Mouse (Mus musculus) embryo, embryonic 9.5 days (tissue): ENCODE data around the gene Fam185a.
A peak's percentile ranks its signal among the peaks of the same experiment; 100 is the strongest.

Source experiments
- DNase-seq: peaks from one replicate; pipeline ENCODE4 v3.0.0-alpha.2; 2017; ENCODE audit errors: extremely low spot score

Gene Fam185a

DNA sequence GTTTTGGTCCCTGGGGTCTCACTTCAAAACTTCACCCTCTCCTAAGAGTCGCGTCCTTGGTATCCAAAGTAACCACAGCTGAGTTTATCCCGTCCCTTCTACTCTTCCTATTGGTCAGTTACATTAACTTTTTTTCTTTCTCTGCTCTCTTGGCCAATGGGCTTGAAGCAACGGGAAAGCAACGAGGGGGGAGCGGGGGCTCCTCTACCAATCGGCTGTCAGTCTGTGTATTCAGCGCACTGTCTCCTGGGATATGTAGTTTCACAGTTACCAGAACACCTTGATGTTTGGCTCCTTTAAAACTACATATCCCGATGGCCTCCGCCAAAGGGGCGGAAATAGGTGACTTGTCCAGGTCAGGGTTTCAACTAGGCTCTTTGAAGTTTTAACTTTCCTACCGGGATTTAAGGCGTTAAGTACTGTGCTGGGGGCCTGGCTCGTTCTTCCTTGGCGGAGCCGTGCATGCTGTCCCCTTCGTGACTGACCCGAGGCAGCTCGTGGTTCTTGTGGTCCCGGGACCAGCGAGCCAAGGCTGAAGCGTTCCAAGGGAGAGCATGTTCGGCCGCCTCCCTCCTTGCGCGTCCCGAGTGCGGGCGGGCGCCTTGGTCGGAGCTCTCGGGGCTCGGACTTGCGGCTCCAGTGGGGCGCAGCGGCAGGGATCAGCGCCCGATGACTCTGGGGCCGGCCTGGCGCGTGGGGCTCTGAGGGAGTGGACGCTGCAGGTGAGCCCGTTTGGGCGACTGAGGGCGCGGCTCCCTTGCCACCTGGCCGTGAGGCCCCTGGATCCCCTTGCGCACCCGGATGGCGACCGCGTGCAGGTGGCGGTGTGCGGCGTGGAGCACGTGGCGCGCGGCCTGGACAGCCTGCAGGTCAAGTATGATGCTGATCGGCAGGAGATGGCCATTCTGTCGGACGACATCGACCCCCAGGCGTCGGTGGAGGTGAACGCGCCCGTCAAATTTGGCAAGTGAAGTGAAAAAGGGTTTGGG is at the start of gene Fam185a, which contains the start of gene Ccdc146:
Gene Fam185a (plus strand): TSS at position 345 of the 989 bp plus-strand sequence.
Gene Ccdc146 (minus strand): TSS at position 64 of the 989 bp plus-strand sequence.
- peak; percentile 91 for DNase-seq

DNA sequence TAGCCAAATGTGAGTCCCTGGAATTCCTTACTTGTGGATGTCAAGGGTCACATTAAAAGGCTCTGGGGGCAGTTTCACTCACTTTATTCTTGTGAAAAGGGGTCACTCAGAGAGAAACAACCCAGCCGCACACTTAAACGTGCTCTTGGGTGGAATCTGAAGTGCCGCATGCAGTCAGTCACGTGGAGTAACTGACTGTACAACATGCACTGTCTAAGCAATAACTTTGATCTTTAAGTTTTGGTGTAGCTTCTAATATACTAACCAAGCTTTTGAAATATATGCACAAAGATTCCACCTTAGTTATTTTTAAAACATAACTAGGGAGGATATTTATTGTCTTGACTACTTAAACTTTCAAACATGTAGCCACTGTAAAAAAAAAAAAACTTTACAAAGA is 47.8 kb upstream of the Fam185a start:
- DNase-seq: no peak

DNA sequence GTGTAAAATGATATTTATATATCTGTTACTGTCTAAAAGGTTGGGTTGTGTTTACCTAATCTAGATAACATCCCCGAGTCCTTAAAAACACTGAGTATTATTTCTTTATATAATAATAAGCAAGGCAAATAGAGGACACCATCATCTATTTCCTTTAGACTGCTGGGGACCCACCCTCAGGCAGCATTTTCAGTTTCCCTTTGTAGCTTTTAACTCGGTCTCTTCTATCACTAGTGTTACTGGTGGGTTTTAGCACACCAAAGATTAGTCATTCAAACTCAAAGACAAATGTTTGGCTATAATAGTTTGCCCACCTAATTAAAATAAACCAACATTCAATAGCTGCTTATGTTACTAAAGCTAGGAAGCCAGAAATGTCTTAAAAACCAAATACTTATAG is 46.4 kb upstream of the Fam185a start:
- DNase-seq: no peak

DNA sequence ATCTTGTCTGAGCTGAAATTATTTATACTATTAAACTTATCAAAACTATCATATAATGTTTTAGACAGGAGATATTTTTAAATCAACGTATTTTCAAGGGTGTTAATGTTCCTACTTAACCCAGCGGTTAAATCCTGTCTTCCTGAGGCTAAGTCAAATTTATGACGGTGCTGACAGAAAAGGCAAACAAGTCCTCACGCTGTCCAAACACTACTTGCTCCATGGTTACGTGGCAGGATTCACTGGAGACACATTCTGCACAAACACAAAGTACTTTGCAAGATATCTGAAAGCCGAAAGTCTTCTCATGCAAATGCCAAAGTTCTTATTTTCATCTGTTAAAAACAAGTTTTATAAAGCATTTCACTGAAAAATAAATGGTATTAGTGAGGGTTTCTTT is 42.8 kb upstream of the Fam185a start:
- DNase-seq: no peak

DNA sequence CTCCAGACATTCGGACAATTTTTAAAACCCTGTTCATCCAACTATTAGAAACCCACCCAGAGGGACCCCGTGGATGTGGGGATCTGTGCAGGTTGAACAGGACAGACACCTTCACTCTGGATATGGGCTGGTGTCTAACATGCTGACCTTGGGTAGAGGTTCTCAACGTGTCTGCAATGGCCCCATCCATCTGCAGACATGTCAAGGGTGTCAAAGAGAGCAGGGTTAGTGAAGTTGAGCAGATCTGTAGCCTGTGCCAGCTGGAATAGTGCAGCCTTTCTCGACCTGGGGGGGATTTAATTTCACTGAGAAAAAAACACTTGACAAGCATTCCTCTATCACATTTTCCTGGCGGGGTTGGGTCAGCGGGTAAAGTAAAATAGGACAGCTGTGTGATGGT is 42.1 kb upstream of the Fam185a start:
- DNase-seq: no peak

DNA sequence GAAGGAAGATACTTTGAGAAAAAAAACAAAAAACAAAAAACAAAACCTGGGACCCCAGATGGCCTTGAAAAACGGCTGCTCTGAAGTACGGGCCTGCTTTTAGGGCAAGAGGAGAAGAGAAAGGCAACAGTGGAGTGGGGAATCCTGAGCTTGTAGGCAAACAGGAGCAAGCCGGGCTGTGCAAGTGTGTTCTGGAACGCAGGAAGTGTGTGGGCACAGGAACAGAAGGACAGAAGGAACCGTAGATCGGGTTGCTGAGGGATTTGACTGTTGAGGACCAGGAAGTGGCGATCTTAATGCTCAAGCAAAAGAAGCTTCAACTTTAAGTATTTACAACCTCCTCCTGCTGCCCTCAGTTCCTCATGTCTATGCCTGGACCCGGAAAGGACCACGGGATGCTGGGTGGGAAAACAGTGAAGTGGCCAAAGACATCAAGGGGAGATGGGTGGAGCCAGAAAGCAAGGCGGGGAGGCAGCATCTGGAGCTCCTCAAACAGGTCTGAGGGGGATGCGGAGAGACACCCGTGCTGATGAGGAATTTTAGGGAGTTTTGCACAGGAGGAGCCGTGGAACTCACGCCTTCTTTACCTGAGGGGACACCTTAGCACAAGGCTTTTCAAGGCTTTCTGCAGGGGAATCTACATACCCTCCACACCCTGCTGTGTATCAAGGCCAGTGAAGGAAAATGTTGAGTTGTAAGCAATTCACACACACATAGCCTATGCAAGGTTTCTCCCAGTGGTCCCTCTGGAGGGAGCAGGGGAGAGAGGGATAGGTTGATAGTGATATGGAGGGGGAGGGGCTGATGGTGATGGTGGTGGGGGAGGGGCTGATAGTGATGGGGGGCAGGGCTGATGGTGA is 41.1 kb upstream of the Fam185a start:
- no peak for DNase-seq

DNA sequence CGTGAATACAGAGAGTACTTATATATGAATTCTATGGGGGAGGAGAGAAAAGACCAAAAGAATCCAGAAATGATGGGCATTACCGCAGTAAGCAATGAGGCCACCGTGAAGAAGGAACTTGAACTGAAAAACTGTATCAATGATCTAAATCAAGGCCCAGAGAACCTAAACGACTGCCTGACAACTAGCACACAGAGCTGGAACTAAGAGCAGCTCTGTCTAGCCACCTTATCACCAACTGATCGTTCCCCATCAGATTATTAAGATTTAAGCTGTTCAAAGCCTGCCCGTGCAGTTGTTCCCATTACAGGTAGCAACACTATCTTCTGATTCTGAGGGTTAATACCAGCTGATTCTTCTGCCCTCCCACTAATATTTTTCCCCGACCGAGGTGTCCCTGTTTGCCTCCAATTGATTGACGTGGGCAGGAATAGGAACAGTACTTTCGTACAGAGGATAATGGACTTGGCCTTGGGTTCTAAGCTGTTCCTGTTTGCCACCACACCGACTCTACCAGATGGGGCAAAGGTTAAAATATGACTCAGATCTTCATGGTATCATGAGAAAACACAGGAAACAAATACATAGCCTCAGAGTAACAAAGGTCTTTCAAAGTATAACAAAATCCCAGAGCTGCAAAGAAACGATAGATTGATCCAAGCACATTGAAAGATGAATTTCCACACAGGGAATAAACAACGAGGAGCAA is 40.4 kb upstream of the Fam185a start:
- no peak for DNase-seq

DNA sequence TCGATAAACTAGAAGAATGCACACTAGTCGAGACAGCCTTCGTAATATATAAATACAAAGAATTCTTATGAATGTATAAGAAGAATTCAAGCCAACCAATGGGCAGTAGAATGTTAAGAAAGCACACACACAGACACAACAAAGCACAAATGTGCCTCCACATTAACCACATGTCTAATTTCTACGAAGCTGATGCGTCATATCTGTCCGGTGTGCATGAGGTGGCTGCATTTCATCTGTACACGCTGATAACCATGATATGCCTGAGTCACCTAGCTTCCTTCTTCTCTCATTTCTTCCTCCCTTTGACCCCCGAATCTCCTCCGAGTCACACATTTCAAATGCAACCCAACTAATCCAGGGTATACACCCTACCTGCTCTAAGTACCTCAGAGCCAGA is 39.8 kb upstream of the Fam185a start:
- no peak for DNase-seq

DNA sequence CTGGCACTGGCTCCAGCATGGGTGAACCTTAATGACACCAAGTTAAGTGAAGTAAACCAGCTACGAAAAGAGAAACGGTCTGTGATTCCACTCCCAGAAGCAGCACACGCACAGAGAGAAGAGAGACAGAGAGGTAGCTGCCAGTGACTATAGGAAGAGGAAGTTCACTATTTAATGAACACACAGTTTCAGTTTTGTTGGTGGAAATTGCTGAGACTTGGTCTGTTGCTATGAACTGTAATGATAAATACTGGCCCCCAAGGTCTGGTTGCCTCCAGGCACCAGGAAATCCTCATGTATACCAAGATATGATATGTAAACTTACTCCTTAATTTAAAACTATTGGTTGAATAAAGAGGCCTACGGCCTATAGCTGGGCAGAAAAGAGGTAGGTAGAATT is 38.3 kb upstream of the Fam185a start:
- DNase-seq: no peak

DNA sequence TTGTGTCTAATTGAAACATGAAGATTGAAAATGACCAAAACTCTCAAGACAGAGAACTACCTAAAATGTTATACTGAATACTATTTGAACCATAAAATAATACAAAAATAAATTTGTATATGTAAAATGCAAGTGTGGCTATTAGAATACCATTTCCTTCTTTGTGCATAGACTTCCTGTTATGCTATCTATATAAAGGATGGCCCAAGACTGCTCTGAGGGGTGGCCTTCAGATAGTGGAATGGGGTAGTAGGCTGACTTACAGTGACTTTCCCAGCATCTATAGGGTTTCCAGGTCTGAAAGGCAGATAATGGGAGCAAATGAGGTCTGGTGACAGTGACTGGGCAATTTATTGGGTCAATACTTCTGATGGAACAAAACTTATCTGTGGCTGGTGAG is 37.4 kb upstream of the Fam185a start:
- no peak for DNase-seq

DNA sequence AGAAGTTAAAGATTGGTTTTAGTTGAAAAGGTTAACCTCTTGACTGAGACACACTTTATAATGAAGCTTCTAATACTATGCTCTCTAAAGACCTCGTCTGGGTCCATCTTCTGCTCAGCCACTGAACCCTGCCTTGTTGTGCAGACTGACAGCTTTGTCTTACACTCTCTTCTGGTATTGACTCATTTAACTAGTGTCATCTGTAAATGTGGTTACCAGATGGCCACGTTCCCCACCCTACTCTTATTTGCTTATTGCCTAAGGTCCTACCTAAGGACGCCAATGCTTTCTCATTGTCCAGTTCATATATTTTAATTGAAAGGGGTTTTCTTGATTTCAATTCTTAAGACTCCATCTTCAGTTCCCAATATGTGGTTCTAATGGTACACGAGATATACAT is 35.9 kb upstream of the Fam185a start:
- no peak for DNase-seq

DNA sequence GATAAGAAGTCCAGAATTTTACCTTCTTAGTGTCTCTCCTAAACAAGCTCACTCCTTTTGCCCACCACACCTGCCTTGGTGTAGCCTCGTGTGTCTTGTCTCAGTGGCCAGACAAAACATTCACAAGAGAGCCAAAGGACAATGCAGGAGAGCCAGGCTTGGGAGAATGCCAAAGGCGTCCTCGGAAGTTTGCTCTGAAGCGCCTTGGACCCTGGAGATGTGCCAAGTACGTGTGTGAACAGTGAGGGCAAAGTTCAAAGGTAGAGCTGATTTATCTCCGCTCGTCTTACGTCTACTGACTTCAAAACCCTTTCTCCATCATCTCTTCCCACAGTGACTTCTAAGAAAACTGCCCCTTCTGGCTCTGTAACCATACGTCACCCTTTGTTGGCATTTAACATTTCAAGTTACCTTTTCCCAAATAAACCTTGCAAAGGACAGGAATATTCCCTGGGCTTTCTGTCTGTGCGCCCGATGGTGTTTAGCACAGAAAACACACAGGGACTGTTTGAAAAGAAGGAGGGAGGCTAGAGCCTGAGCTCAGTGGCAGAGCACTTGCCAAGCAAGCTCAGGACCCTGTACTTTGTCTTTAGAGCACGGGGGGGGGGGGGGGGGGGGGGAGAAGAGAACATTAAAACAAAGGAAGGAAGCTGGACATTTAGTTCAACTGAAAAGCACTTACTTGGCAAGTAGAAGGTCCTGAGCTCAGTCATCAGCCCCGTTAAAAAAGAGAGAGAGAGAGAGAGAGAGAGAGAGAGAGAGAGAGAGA is 33.0 kb upstream of the Fam185a start:
- no peak for DNase-seq

DNA sequence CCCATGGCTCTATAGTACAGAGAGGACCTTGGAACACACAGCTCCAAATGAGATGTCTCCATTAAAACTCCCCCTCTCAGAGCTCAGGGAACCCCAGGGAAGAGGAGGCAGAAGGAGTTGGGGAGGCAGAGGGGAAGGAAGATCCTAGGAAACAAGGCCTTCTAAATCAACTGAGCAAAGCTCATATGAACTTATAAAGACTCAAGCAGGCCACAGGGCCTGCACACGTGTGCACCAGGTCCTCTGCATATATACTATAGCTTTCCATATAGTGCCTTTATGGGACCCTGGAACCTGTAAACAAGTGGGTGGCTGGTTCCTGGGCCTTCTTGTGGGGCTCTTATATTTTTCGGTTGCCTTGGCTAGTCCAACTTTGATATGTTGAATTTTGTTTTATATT is 30.2 kb upstream of the Fam185a start:
- DNase-seq: no peak

DNA sequence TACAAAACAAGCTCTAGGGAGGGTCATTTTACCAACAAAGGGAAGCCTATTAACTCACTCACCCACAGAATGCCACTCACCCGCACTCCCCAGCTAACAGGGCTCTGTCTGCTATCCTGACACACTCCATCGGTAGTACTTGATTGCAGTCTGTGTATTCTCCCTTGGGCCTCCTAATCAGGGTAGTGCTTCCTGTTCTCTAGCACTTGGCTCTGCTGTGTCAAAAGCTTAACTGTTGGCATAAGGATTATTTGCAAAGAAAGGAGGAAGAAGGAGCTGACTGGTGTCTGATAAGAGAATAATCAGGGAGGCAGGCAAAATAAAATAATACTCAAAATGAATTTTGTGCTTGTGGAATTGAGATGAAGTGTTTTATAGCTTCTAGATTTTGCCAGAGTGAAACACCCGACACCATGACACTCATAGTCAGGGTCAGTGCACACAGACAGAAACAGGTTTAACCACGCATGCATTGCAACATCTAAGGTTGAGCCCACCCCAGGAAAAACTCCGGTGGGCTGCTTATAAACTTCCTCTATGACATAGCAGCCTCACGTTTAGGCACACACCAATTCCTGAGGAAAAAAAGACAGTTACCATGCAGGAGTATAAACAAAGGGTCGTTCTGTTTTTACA is 29.4 kb upstream of the Fam185a start:
- DNase-seq: no peak

DNA sequence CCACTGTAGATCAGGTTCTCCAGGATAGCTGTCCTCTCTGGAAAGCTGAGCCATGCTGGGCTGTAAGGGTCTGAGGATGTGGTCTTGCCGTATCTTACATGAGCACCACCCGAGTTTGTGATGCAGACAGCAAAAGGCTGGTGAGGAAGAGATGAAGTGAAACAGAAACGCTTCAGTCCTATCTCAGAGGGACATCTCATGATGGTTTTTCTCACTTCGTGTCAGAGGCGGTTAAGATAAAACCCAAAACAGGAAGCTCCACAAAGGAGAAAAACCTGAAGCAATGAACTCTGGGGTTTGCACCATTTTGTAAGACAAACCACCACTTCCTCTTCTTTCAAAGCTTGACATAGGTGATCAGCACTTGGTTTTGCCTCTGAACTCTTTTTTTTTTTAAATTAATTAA is 13.5 kb upstream of the Fam185a start:
- no peak for DNase-seq

DNA sequence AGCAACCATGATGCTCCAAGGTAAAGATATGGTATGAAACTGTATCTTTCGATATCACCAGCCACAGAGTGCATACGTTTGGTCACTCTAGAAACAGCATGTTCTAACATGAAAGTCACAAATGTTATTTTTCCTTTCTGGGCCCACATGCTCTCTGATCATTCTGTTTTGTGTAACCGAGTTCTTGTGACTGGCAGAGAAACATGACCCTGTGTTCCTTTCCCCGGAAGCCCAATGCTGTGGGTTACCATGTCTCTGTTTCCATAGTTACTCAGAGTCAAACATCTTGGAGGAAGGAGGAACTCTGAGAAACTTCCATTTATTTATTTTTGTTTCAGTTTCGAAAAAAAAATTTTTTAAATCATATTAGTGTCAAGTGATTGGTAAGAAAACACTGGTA is 12.7 kb upstream of the Fam185a start:
- no peak for DNase-seq

DNA sequence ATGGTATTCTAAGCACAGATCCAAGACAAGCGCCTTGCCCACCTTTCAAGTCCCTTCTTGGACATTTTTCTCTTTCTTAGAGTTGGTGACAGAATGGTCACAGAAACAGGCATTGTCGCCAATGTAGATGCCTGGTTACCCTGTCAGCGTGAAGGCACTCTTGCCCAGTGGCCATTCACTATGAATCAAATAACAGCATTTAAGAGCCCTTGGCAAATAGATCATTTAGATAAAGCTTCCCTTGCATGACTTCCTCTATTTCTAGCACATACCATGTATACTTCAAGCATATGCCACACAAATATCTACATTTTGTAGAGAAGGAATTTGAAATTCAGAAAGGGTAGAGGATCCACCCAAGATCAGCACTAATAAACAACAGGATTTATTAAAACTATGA is 11.4 kb upstream of the Fam185a start:
- no peak for DNase-seq

DNA sequence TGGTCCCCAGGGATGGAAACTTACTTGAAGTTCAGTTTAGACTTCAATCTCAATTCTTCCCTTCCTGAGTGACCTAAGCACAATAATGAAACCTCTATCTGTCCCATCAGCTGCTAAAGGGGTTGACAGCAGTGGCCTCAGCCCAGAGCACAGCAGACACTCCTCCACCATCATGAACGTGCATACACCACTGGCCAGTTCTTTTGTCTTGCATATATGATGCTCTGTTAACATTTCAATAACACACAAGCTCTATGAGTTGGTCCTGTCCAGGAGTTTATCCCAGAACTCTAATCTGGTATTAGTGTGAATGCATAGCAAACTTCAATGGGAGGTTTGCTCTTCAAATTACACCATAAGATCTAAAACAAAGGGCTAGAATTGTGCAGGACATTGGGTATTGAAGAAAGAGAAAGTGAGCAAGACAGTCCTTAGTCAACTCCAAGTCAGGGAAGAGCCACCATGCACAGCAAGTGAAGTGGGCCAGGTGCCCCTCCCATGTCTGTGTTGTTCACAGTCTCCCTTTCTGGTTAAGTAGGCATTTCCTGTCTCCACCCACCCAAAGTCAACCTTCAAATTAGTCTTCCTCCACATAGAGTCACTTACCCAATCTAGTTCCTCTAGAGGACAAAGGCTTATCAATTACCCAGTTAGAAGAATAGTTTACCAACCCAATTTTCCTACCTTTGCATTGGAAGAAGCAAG is 10.5 kb upstream of the Fam185a start:
- no peak for DNase-seq

DNA sequence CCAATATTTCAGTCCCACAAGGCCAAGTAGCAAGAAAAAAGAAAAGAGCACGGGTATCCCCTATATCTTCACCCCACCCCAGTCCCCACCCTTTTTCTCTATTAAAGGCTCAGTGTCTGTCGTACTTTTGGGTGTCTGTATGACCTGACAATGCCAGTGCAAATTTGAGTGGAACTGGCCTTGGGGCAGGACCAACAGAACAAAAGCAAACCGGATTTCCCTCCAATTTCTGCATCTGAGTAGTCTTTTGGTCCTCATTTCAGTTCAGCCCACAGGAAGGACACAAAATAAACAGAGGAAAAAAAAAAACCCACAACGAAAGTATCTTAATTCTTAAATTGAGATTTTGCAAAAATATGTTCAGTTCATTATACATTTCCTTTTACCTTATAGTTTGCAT is 6.1 kb upstream of the Fam185a start:
- DNase-seq: no peak

DNA sequence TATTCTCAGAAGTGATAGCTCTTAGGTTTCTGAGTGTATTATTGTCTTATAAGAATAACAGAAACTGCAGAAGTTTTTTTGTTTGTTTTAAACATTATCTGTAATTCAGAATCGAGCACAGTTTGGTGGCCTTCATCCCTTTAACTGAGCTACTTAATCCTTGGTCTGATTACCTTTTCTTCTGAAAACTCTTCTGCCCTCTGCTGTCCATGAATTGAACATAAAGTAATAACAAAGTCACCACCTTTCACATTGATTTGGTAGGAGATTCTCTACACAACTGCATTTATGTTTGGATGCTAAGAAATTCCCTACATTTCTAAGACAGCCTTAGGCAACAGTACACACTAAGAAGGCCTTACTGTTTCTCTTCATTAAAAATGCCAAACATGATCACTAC is 4.1 kb upstream of the Fam185a start:
- no peak for DNase-seq
